Mouse (Mus musculus) left cerebral cortex, postnatal 14 days (tissue): ENCODE results near the gene Cd47. TPM values are rescaled to one million over a fixed set of nuclear protein-coding genes. Genes with fewer than 3 reads are reported as not detected.

Experiments used
- DNase-seq, 2 experiments: peaks; one replicate each; pipeline ENCODE4 v3.0.0; 2021 to 2022; ENCODE audit warnings: low spot score in 2 of 2, mixed read lengths in 1 of 2
- intact Hi-C: fragments of 180-260 bp; cut with DNase I; formaldehyde crosslinking; loops from one replicate; pipeline ENCODE4 v1.15.1; 2025
- total RNA-seq, 2 experiments: library from RNA; stranded (reverse); gene quantifications; 2 replicates each; pipeline ENCODE4 v1.2.3; 2021

Cd47 gene
- total RNA-seq, 2 experiments from 2014 or later, result 281 to 288 TPM

DNA sequence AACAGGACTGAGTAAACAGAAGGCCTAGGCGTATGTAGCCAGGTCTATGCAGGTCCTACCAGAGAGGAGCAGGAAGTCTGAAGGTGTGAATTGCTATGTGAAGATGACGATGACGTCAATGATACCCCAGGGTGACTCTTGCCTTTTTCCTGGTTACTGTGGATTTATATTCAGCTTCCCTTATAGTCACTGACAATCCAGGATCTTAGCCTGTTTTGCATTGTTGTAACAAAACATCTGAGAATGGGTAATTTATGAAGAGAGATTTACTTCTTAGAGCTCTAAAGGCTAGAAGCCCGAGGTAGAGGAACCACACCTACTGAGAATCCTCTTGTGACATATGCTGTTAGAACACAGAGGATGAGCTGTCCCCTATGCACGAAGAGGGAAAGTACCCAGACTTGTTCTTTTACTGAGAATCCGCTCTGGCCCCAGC, 135.7 kb downstream of the Cd47 start:
- intact Hi-C loops, result no loop called here
- no peak for DNase-seq

DNA sequence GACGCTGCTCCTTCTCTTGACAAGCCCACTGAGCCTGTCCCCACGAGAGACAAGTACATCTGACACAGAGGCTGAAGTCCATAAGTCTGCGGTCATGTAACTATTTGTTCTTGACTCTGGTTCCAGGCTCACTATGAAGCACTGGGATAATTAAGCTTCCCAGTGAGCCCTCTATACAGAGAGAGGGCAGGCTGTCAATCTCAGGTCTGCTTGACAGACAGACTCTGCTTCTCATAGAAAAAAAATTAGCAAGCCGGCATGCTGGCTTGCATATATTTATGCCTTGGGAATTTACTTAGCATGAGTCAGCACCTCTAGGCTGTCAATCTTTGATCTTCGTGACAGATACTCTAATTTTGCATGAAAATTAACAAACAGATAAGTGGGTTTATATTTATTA, 136.5 kb downstream of the Cd47 start:
- no peak for DNase-seq
- intact Hi-C loops, result no loop called here

DNA sequence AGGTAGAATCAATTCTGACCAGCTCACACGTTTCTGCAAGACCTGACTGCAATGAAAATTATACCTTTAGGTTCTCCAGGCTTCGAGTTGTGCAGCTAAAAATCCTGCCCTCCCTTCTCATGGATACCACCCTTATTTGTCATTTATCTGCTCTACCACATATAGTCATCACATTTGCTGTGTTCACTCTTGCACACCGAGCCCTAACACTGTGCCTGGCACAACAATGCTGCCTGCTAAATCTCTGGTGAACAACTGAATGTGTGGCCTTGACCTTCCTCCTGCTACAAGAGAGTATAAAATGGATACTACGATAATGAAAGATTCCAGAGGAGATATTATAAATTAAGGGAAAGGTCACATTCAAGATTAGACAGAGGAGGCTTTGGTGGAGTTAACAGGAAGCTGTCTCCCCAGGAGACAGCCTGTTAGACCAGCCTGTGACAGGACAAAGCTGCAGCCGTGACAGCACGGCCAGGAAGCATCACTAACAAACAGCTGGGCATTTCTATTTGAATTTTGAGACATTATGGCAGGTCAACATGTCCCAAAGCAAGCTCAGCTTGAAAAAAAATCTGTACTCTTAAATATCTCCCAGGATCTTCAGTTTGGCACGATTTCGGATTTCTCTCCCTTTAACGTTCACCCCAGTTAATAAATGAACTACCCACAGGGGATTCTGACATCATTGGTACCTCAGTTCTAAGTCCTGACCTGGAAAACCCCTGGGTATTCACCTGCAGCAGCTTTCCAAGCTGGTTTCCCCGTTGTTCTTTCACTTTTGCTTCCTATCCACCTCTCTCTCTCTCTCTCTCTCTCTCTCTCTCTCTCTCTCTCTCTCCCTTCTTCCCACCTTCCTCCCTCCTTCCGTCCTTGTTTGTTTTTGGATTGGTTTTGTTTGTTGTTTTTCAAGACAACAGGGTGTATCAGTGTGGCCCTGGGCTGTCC, 137.2 kb downstream of the Cd47 start:
- no peak for DNase-seq
- intact Hi-C loops, result no loop called here

DNA sequence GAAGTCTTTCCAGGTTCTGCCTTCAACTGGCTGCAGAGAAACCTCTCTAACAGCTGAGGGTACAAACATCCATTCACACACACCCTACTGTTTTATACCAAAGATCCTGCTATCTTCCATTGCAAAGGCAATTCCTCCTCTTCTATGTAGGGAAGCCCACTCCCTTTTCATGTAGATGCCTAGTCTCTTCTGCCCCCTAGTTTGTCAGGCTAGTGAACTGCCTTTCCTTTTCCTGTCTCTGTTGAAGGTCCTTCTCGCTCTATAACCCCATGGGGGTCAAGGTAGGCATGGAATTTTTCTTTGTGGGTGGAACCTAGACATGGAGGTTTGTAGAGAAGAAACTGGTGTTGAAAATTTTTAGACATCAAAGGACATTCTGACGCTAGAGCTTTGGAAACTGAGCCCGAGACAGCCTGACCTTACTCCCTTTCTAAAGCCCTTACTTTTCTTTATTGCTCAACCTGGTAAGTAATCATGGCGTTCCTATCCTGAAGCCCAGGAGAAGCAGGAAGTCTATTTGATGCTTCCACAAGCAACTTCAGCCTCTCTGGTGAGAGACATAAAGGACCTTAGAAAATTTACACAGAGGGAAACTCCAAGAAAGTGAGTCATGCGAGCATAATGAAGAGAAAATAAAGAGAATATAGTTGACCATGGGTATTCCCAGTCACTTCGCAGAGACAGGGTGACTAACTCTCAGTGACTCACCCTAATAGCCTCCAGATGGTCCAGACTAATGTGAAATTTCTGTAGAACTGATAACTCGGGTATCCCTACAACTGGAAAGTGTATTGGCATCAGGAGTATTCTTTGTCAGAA, 138.4 kb downstream of the Cd47 start:
- intact Hi-C loops, result no loop called here
- no peak for DNase-seq

DNA sequence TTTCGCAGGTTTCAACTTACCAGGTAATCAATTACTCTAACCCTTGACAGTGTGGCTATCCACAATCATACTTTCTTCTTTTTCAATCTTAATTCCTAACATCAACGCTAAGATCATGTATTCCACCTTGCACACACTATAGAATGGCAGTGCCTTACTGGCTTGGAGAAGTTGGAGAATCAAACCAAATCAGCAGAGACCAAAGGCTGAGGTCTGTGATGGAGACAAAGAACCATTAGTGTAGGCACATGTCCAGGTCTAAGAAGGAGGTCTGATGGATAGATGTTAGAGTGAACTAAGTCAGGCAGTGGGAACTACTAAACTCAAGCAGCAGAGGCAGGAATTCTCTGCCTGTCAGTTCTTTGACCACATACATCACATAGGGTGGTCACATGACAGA, 139.0 kb downstream of the Cd47 start:
- DNase-seq, result no peak
- intact Hi-C loops, result no loop called here

DNA sequence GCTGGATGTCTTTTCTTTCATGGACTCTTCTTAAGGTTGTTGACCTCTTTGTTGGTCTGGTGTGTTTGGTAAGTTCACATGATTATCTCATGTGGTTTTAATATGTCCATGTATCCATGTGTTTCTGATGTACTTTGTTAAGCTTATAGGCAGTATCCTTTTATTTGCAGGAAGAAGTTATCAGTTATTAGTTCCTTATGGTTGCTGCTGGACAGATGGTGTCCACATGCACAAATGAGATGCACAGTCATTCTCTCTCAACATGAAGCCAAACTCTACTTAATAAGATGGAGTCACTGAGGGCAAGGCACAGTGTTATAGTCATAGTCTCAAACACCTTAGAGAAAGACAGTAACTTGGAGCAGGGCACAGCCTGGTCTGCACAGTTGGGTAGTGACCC, 140.1 kb downstream of the Cd47 start:
- DNase-seq, result no peak
- intact Hi-C loops, result no loop called here

DNA sequence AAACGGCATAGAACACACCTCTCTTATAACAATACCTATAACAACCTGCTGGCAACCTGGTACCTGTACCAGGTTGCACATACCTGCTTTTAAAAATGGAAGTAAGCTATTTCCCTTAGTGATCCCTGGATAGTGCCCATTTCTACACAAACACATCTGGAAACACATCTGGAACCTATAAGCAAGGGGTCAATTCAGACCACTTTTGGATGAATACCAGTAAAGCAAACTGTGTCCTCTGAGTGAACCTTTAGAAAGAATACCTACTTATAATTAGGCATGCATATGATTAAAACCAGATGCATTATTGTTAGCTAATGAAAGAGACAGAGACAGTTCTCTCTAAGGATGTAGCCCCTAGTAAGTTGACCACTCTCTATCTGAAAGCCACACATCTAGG, 140.7 kb downstream of the Cd47 start:
- DNase-seq, result no peak
- intact Hi-C loops, result no loop called here

DNA sequence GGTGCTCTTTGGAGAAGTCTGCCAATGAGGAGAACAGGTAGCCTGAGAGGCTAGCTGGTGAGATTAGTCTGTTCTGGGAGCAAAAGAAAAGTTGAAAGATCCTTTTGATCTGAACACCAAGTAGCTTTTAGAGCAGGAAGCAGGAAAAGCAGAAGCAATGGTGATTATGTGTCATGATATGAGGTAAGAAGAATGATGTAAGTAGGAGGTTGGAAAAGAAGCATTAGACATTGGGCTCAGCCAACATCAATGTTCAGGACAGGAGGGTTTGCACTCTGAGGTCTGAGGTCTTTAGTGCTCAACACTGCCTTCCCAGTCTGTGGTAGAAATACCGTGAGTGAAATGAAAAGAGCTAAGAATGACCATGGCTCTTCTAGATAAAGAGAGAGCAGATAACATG, 143.4 kb downstream of the Cd47 start:
- intact Hi-C loops, result no loop called here
- DNase-seq, result no peak

DNA sequence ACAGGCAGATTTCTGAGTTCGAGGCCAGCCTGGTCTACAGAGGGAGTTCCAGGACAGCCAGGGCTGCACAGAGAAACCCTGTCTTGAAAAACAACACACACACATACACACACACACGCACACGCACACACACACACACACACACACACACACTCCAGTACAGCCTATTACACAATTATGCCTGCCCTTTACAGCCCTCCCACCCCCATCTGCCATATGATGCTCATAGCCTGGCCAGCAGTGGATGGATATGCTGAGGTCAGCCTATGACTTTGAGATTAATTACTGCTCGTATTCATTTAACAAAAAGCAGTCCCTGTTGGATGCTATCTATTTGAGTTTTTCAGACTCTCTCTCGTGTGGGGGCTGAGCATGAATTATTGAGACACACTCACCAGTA, 144.8 kb downstream of the Cd47 start:
- intact Hi-C loops, result no loop called here
- no peak for DNase-seq

DNA sequence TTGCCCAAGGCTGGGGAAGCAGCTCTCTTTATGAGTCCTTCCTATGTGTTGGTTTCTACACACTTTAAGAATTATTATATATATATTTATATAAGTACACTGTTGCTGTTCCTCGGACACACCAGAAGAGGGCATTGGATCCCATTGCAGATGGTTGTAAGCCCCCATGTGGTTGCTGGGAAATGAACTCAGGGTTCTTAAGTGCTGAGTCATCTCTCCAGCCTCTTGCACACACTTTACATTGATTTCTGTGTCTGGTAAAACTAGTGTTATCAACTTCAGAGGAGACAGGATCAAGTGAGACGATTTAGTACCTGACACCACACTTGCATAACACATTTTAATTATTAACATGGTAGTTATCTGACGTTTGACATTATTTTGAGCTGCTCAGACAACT, 146.7 kb downstream of the Cd47 start:
- intact Hi-C loops, result no loop called here
- no peak for DNase-seq

DNA sequence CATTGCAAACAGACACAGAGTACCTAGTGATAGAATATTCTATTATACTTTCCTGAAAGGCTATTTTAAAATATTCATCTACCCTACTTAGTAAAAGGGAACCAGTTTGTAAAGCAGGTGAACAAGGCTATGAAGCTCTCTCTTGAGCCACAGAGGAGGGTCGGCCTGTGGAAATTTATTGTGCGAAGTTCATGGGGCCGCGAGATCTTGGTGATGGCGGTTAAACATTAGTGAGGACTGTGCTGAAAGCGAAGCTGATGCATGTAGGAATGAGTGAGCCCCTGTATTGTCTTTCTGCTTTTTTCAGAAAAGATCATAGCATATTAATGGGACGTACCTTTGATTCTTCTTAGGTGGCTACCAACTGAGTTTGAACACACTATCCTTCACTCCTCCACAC, 147.3 kb downstream of the Cd47 start:
- intact Hi-C loops, result no loop called here
- DNase-seq, result no peak

DNA sequence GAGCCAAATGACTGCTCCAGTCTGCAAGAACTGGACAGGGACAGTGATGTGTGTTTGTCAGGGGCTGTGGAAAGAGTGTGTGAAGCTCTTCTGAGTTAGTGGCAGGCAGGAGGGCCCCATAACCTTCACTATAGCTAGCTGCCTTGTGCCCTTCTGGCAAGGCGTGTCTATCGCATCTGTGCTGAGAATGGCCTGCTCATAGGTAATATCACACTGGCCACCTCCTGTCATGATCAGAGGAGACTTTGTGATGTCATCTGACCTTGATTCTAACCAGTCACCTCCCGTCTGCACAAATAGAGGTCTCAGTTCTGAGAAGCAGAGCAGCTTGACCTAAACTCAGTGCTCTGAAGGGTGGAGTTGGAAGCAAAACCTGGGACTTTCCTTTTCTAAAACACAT, 148.0 kb downstream of the Cd47 start:
- DNase-seq, result no peak
- intact Hi-C loops, result no loop called here

DNA sequence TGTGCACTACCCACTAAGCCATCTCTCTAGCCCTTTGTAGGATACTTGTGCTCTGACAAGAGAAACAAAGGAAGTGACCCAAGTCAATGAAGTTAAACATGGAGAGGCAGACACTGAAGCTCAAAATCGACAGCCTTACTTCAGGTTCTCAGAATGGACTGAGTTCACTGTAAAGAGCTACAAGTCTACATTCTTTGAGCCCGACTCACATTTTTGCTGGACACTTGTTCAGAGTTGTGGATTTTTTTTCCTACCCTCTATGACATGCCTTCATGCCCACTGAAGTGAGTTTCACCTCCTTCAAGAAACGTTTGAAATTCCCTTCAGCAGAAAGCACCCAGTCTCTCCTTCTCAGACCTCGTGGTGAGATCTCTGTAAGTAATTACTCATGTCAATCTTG, 148.9 kb downstream of the Cd47 start:
- intact Hi-C loops, result no loop called here
- no peak for DNase-seq

DNA sequence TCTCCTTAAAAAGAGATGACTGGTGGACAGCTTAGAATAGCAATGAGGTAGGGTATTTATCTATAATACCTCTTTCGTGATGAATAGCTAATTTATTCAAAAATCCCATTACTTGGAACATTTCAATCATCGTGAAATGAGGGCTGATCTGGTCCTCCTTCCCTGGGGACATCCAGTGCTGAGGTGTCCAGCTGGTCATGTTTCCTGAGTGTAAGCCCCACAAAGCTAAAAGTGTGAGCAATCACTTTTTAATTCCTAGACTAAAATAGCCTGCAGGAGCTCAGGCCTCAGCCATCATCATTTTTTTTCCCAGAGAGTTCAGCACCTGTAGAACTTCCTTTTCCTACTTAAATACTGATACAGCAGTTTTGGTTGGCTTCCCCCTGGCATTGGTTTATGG, 150.0 kb downstream of the Cd47 start:
- DNase-seq, result no peak
- intact Hi-C loops, result no loop called here

DNA sequence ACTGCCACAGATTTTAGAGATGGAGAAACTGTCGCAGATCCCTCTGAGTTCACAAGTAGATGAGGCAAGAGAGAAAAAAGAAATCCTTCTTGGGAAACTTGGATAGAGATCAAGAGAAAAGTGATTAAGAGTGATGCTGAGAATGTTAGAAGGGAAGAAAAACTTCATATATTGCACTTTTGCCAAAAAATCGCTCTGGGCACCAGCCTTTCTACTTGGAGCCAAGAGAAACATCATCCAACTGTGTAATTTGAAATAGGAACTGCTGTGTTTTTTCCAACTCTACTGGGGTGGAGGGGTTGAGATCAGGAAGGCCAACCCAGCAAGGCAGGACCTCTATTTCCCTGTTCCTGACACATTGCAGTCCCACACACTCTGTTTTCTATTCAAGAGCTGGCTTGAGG, 151.0 kb downstream of the Cd47 start:
- DNase-seq, result peak in 1 of 2 experiments; percentile 40
- intact Hi-C loops, result no loop called here

DNA sequence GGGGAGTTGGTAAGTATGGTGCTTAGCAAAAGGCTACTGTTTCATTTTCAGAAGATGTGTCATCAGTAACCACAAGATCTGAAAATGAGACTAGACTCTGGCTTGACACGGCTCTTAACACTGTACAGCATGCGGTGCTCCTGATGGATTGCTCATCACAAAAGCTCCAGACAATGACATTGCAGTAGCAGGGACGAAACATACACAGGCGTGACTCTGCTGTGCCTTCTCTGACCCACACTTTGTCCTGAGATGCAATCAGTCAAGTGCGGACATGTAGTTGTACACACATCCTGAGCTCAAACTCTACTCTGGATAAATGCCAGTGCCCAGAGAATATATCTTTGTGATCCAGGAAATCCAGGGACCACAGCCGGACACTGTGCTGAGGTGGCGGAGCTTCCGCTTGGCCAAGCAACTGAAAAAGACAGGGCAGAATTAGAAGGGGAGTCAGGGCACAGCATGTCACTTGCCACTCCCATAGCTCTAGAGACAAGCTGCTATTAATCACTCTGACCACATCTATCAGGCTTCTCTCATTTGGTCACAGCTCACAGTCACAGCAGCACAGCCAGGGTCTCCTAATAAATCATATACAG, 151.7 kb downstream of the Cd47 start:
- intact Hi-C loops, result no loop called here

DNA sequence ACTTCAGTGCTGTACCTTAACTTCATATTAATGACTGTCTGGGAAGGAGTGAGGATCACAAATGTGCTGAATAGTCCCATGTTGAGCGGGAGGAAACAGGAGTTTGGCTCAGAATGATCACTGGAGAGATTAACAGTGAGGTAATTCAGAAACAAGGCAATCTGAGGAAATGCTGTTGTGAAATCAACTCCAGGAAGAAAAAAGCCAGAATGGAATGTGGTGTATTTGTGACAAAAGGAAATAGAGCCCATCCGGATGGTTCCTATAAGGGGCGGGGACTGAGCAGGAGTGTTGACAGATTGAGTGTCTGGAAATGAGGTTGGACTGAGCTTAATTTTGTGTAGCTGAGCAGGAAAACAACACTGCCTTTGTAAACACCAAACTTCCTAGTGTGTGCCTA, 153.5 kb downstream of the Cd47 start:
- intact Hi-C loops, result no loop called here
- no peak for DNase-seq

More for the DNA sequence above, 151.7 kb downstream of the Cd47 start:
- no peak for DNase-seq

DNA sequence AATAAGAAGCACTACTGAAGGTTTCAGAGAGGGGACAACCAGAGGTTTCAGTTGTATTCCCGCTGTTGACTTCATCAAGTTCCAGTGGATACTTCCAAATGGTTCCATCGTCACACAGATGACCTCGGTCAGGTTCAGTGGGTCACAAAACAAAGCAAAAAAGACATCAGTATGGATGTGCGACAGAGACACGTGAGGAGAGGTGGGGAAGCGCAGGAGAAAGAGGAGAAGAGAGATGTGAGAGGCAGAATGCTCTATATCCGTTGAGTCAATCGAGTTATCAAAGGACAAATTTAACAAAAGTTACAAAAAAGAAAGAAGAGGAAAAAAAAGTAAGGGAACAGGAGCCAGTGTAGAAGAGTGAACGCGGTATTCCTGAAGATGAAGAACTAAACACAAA, 154.6 kb downstream of the Cd47 start:
- no peak for DNase-seq
- intact Hi-C loops, result no loop called here

DNA sequence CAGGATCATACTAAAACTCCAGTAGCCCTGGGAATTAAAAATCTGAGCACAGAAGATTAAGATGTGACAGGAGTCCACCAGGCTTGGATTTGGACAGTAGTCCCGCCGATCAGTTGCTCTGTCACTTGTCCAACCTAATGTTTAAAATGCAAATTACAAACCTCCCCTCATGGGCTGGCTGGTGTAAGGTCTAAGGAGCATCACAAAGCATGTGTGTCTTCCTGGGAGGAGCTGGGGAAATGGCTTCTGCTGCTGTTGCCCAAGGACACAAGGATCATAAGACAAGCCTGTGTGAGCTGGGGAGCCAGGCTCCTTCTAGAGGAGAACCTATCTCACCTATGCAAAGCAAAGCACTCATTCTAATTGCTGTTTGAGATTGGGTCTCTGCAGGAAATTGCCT, 155.0 kb downstream of the Cd47 start:
- intact Hi-C loops, result no loop called here
- DNase-seq, result no peak

DNA sequence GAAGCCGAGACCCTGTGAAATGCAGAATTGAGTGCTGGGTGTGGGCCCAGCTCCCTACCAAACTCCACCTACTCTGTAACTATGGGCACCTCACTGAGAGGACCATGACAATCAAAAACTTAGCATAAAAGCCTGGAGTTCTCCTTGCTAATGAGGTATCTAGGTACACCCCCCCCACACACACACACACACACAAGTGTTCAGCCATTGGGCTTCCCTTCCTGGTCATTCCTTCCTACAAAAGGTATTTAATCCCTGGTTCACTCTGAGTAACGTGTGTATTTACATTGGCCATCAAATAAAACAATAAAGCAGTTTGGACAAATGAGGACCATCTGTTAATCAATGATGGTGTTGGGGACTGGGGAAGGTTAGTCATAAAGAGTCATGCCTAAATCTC, 155.6 kb downstream of the Cd47 start:
- intact Hi-C loops, result no loop called here
- DNase-seq, result no peak
